Mouse (Mus musculus) layer of hippocampus, postnatal 36 days (tissue): ENCODE results near the gene Tgif1. TPM values are rescaled to one million over a fixed set of nuclear protein-coding genes. Genes with fewer than 3 reads are reported as not detected.
"Not testable (repeated sequence)": the region's sequence is repeated elsewhere in the genome, so short reads cannot be mapped to it uniquely, and the experiment has no call there.

ENCODE experiments used
- DNase-seq, 2 experiments: peaks; one replicate each; pipeline ENCODE4 v3.0.0; 2022
- total RNA-seq, 2 experiments: library from RNA; stranded (reverse); gene quantifications; 2 replicates each; pipeline ENCODE4 v1.2.3; 2021

The Tgif1 gene
- total RNA-seq, 2 experiments from 2014 or later: 1.9 to 2.0 TPM

GRCm38 (mm10) chr17:70838533-70838932 is 14.8 kb downstream of the Tgif1 start:
- no peak for DNase-seq

- DNase-seq: no peak
Measured at GRCm38 (mm10) chr17:70838031-70838430, 15.3 kb downstream of the Tgif1 start.

GRCm38 (mm10) chr17:70837474-70837873 is 15.9 kb downstream of the Tgif1 start:
- not testable (repeated sequence) for DNase-seq

- no peak for DNase-seq
Measured at GRCm38 (mm10) chr17:70836820-70837219, 16.5 kb downstream of the Tgif1 start.

GRCm38 (mm10) chr17:70835071-70835790 is 18.1 kb downstream of the Tgif1 start:
- no peak for DNase-seq

GRCm38 (mm10) chr17:70834430-70834965 is 18.8 kb downstream of the Tgif1 start:
- DNase-seq: no peak

GRCm38 (mm10) chr17:70832544-70832943 is 20.8 kb downstream of the Tgif1 start:
- DNase-seq: no peak

- DNase-seq: no peak
Measured at GRCm38 (mm10) chr17:70831591-70831990, 21.8 kb downstream of the Tgif1 start.

GRCm38 (mm10) chr17:70829943-70830715 is 23.2 kb downstream of the Tgif1 start:
- no peak for DNase-seq

GRCm38 (mm10) chr17:70829217-70829616 is 24.1 kb downstream of the Tgif1 start:
- no peak for DNase-seq

GRCm38 (mm10) chr17:70828569-70828968 is 24.8 kb downstream of the Tgif1 start:
- no peak for DNase-seq

GRCm38 (mm10) chr17:70828180-70828528 is 25.2 kb downstream of the Tgif1 start:
- DNase-seq: no peak

- DNase-seq: not testable (repeated sequence)
Measured at GRCm38 (mm10) chr17:70827463-70828179, 25.7 kb downstream of the Tgif1 start.

- peak; percentile 70 for DNase-seq
Measured at GRCm38 (mm10) chr17:70826227-70826626, 27.1 kb downstream of the Tgif1 start.

GRCm38 (mm10) chr17:70823083-70823482 is 30.3 kb downstream of the Tgif1 start:
- DNase-seq: no peak

GRCm38 (mm10) chr17:70817862-70818451 is 35.4 kb downstream of the Tgif1 start:
- no peak for DNase-seq

GRCm38 (mm10) chr17:70815001-70815400 is 38.3 kb downstream of the Tgif1 start:
- DNase-seq: no peak

GRCm38 (mm10) chr17:70810795-70811194 is 42.6 kb downstream of the Tgif1 start:
- DNase-seq: no peak

- no peak for DNase-seq
Measured at GRCm38 (mm10) chr17:70809776-70810175, 43.6 kb downstream of the Tgif1 start.

GRCm38 (mm10) chr17:70808837-70809236 is 44.5 kb downstream of the Tgif1 start:
- no peak for DNase-seq

- DNase-seq: no peak
Measured at GRCm38 (mm10) chr17:70807885-70808284, 45.5 kb downstream of the Tgif1 start.

- no peak for DNase-seq
Measured at GRCm38 (mm10) chr17:70806600-70806999, 46.7 kb downstream of the Tgif1 start.

- DNase-seq: no peak
Measured at GRCm38 (mm10) chr17:70805866-70806265, 47.5 kb downstream of the Tgif1 start.
